Mouse (Mus musculus) fat pad, adult 2 months (tissue): ENCODE data around the gene Vmn1r125.
"Not testable (repeated sequence)": the region's sequence is repeated elsewhere in the genome, so short reads cannot be mapped to it uniquely, and the experiment has no call there.

Experiments used
- DNase-seq: peaks from one replicate; pipeline ENCODE4 v3.0.0-alpha.2; 2011; ENCODE audit warnings: low read depth, low spot score; ENCODE audit errors: extremely low read depth

The Vmn1r125 gene

DNA sequence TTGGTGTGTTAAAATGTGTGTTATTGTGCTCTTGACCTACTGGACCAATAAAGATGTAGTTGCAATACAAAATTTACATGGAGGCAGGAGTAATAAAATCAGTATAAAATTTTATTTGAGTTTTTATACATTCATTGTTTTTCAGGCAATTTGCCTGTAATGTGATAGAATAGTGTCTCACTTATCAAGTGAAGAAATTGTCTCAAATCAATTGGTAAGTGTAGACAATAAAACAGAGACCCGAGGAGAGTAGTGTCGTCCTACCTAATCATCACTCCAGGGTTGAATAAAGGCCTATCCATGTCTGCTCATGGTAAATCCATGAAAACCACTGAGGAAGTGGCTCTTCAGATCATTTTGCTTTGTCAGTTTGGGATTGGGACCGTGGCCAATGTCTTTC, at the start of gene Vmn1r125:
Vmn1r125 (plus strand) TSS at position 301 of the 400 bp plus-strand sequence.
- DNase-seq, result not testable (repeated sequence)

DNA sequence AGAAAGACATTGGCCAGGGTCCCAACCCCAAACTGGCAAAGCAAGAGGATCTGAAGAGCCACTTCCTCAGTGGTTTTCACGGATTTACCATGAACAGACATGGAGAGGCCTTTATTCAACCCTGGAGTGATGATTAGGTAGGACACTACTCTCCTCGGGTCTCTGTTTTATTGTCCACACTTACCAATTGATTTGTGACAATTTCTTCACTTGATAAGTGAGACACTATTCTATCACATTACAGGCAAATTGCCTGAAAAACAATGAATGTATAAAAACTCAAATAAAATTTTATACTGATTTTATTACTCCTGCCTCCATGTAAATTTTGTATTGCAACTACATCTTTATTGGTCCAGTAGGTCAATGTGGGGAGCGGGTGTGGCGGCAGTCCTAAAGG, 11.5 kb upstream of the Vmn1r125 start, which contains the start of gene Vmn1r124:
Vmn1r124 (minus strand) TSS at position 101 of the 400 bp plus-strand sequence.
- not testable (repeated sequence) for DNase-seq

DNA sequence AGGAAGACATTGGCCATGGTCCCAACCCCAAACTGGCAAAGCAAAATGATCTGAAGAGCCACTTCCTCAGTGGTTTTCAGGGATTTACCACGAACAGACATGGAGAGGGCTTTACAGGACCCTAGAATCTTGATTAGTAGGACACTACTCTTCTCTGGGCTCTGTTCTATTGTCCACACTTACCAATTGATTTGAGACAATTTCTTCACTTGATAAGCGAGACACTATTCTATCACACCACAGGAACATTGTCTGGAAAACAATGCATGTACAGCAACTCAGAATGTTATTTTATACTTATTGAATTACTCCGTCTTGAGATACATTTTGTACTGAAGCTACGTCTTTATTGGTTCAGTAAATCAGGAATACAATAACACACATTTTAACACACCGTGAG, 29.4 kb downstream of the Vmn1r125 start, which contains the start of gene Vmn1r126:
Vmn1r126 (minus strand) TSS at position 101 of the 400 bp plus-strand sequence.
- DNase-seq, result not testable (repeated sequence)

DNA sequence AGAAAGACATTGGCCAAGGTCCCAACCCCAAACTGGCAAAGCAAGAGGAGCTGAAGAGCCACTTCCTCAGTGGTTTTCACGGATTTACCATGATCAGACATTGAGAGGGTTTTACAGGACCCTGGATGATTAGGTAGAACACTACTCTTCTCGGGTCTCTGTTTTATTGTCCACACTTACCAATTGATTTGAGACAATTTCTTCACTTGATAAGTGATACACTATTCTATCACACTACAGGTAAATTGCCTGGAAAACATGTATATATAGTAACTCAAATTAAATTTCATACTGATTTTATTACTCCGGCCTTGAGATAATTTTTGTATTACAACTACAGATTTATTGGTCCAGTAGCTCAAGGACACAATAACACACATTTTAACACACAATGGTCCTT, 47.8 kb downstream of the Vmn1r125 start, which contains the start of gene Vmn1r127:
Vmn1r127 (minus strand) TSS at position 101 of the 400 bp plus-strand sequence.
- DNase-seq, result not testable (repeated sequence)
